Mouse (Mus musculus) gastrocnemius, postnatal 36 days (tissue): ENCODE measurements around the gene Doc2b. TPM values are rescaled to one million over a fixed set of nuclear protein-coding genes. Genes with fewer than 3 reads are reported as not detected.

Experiments
- DNase-seq, 2 experiments: peaks; one replicate each; pipeline ENCODE4 v3.0.0; 2022
- intact Hi-C: fragments of 180-260 bp; cut with DNase I; formaldehyde crosslinking; loops from one replicate; pipeline ENCODE4 v1.15.1; 2025
- long read RNA-seq, 2 experiments: library from polyadenylated mRNA; stranded (forward); transcript quantifications; one replicate each; pipeline ENCODE4 v2.0.0; 2021
- total RNA-seq, 2 experiments: library from RNA; stranded (reverse); gene quantifications; 2 replicates each; pipeline ENCODE4 v1.2.3; 2021

Gene Doc2b
- total RNA-seq: 1 to 10 TPM in 1 of 2 experiments, under 1 TPM in 1; 0.84 to 1.1 TPM
- long read RNA-seq, experiment 1, partial matches to known transcripts: 0 of 3 reads
- long read RNA-seq, experiment 1, other reads (novel, unspliced or antisense): 3 of 3 reads
- long read RNA-seq, experiment 2, partial matches to known transcripts: 0 of 1 reads
- long read RNA-seq, experiment 2, other reads (novel, unspliced or antisense): 1 of 1 reads

DNA sequence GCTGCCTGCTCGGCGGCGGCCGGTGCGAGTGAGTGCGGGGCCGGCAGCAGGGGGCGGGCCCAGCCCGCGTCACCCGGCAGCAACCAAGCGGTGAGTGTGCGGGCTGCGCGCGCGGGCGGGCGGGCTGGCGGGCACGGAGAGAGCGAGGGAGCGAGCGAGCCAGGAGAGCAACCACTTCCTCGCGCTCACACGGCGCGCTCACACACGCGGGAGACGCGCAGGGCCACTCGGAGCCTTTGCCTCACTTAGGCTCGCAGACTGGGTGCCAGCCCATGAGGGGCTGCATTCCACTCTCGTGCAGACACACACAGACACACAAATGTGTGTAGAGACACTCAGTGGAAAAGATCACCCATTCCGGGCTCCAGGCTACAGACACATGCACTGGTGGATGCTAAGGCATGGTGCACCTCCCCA lies at the start of gene Doc2b:
Gene Doc2b, minus strand, starts transcription at position 21 of the 417 bp plus-strand sequence.
- no peak for DNase-seq
- intact Hi-C loops: no loop called here

DNA sequence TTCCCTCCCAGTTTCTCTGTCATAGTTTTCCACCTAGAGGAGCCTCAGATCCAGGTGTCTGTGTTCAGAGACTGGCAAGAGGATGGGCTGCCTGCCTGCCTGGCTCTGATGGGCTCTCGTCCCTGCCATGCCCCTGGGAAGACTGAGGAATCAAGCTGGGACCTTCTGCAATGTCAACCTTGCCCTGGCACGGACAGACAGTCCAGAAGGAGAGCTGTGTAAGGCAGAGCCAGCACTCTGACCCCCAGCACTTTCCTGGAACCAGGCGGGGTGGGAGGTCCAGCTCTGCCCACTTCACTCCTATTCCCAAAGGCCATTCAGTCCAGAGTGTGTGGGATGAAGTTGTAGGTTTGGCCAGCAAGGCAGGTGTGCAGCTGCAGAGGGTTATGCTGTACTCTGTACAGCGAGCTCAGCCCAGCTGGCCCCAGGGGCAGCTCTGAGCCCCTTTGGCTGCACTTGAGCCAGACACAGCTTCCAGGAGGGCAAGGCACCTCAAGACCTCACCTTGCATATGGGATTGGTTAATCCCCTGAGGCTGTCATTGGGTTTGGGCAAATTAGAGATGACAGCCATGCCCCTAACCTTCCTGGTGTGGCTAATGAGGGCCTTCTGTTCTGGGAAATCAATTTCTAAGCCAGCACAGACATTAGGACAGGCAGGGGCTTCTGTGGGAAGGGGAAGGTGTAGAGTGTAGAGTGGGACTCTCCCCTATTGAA lies 47.2 kb upstream of the Doc2b start:
- no peak for DNase-seq
- intact Hi-C loops: no loop called here

GRCm38 (mm10) chr11:75841503-75841902 lies 45.7 kb upstream of the Doc2b start:
- no peak for DNase-seq
- intact Hi-C loops: no loop called here

DNA sequence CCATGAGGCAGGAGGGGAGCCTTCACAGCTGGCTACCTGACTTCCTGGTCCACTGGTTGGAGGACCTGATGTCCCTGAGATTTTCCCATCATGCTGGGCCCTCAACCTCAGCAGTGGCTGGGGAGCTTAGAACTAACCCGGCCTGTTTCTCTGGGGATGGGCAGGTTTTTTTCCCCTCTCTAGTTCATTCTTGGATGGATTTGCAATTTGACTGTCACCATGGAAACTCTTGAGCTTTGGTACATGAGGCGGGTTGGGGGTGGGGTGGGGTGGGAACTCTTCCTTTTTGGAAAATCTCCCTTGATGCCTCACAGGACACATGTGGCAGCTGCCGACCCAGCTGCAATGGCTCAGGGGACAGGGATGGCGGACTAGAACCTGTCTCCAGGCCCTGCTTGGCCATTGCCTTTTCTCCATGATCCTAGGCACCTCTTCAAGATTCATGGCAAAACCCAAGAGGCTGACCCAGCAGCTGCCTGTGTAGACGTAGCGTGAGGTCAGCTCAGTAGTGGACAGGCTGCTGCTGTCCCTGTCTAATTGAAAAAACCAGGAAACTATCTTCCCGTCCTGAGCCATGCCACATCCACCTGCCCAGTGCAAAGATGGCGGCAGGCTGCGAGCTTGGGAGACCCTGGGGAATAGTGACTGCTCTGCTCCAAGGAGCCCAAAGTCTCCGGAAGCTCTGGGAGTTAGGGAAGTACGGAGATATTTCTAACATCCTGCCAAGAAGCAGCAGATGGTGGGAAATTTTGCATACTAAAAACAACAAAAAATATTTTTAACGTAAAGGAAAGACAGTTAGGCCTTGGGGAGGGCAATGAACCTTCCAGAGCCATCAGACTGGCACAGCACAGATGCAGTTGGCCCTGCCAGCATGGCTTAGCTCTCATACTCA lies 43.9 kb upstream of the Doc2b start:
- no peak for DNase-seq
- intact Hi-C loops: no loop called here

GRCm38 (mm10) chr11:75838861-75839426 lies 43.1 kb upstream of the Doc2b start:
- DNase-seq: no peak
- intact Hi-C loops: no loop called here

DNA sequence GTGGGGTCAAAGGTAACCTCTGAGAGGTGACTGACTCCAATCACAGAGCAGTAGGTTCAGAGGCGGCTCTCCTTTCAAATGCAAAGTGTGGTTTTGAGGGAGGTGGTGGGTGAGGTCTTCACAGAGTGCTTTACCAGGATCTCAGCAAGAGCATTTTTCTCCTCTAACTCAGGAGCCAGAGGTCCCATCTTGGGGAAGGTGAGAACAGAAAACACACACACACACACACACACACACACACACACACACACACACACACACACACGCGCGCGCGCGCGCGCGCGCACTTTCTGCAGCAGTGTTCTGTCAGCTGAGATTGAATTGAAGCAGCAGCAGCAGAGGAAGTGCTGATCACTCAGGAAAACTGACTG lies 40.4 kb upstream of the Doc2b start:
- intact Hi-C loops: no loop called here
- no peak for DNase-seq

DNA sequence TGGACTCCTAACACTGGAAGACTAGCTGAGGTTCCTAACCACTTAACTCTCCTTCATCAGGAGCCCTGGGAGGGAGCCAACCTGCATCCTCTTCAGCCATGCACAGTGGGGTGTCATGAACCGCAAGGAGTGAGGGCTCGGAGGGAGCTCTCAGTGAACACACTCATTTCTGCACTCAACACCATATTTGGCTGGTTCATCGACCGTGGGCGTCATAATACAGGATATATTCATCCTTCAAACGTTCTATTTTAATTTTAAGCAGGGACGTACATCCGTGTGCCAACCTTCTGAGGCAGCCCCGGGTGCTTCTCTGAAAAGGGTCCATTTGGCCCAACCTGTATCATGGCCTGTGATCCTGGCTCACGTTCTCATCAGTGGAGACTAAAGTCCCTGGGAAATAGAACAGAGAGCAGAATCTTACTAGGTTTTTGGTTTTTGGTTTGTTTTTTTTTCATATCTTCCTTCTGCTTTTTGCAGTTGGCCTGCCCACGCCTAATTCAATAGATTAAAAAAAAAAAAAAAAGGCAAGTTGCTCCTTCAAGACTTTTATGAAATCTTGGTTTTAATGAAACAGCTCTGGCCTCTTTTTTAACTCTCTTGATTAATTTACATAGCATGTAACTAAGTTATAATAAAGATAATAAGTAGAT lies 39.9 kb upstream of the Doc2b start:
- intact Hi-C loops: no loop called here
- DNase-seq: no peak

DNA sequence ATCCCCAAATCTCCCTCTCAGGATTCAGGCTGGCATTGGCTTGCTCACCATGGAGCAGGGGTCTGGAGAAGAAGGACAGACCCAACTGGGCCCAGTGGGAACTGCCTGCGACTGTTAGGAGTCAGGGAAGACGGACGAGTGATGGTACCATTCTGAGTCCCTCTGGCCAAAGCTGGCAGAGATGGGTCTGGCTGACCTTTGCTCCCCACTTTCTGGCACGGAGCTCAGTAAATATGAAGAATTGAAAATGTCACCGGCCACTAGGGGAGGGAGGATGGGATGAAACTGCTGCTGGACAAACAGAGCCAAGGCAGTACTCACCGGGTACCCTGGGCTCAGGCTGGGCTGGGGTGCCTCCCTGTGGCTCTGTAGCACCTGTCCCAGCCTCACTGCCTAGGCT lies 37.2 kb upstream of the Doc2b start:
- intact Hi-C loops: no loop called here

DNA sequence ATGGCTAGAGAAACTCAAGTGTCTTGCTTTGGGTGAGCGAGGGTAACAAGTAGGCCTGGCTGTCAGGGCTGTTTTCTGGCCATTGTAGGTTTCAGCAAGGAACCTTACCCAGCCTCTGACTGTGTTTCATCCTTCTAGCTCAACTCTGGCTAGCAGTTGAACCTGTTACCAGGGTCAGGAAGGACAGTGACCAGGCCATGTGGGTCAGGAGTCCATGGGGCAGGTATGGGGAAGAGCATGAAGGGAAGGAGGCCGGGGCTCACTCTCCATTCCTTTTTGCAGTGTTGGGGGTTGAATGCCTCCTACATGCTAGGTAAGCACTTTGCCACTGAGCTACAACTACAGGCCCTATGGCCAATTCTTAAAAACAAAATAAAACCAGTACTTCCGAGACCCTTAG lies 34.5 kb upstream of the Doc2b start:
- intact Hi-C loops: no loop called here
- DNase-seq: no peak

More for the DNA sequence above, 37.2 kb upstream of the Doc2b start:
- DNase-seq: no peak

GRCm38 (mm10) chr11:75827414-75827813 lies 31.6 kb upstream of the Doc2b start:
- intact Hi-C loops: no loop called here
- DNase-seq: no peak

GRCm38 (mm10) chr11:75823506-75823905 lies 27.7 kb upstream of the Doc2b start:
- DNase-seq: no peak
- intact Hi-C loops: no loop called here

DNA sequence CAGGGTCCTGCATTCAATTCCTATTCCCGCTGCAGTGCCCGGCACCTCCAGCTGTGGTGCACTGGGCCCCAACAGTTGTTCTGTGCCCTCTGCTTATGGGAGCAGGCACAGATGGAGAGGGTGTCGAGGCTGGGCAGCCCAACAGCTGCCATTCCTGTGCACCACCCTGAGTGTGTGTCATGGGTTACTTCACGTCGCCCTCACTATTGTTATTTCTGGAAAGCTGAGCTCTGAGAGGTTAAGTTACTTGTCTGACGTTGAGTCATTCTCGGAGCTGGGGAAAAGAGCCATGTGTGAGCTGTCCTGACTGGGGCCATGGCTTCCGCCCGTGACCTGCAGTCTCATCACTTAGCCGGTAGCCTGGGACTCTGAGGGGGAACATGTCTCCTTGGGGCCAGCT lies 17.2 kb upstream of the Doc2b start:
- no peak for DNase-seq
- intact Hi-C loops: no loop called here

GRCm38 (mm10) chr11:75811900-75812299 lies 16.1 kb upstream of the Doc2b start:
- DNase-seq: peak; percentile 68 to 76
- intact Hi-C loops: no loop called here

DNA sequence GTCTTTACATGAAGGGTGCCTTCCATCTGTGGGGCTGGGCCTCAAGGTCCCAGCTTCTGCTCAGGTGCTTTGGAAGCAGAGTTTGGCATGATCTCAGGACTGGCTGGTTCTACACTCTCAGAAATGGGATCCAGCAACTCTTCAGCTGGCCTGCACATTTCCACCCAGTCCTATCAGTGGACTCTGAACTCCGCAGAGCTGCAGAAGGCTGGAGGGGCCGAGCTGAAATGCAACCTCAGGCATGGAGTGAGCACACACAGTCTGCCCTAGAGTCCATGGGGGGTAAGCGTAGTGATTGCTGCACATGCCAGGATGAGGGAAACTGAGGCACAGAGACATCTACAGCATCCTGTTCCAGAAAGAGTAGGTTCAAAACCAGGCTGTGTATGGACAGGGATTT lies 14.7 kb upstream of the Doc2b start:
- no peak for DNase-seq
- intact Hi-C loops: no loop called here

DNA sequence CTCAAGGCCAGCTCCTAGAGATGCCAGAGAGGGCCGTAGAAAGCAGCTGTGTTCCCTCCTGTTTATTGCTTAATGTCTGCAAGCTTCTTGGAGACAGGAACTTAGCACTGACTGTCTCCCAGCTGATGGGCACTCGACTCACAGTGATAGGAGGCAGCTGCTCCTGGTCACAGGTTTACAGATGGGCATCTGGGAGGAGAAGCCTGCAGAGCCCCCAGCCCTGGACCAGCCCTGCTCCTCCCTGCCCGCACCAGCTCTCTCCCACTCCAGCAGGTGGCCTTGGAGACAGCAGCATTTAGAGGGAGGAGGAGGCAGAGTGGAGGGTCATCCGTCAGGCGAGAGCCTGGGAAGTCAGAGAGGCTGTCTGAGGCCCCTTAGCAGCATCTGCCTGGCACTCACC lies 11.6 kb upstream of the Doc2b start:
- intact Hi-C loops: no loop called here
- DNase-seq: no peak

DNA sequence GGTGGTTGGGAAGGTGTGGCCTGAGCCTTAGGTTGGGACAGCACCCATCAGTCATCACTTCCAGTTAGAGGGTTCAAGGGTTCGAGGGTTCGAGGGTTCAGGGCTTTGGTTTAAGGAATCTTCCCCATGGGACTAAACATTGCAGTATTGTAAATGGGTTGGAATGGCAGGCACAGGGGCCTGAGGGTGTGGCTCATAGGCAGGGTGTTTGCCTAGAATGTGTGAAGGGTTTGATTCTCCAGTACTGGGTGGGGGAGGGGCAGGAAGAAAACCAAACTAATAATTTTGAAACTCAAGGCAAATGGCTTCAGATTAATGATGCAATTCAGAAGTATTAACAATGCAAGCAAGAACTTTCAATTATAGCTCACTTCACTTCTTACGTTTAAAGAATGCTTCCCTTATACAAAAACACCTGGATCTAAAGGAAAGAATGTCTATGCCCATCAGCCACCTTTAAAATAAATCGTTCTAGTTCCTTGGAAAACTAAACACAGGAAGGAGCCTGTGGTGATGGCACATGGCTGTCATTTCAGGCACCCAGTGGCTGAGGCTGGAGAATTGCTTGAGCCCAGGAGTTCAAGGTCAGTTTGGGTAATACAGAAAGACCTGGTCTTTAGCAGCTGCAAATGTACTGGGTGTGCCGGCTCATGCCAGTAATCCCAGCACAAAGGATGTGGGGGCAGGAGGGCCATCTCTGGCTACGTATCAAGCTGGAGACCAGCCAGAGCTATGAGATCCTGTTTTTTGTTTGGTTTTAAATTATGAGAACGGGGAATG lies 6.1 kb upstream of the Doc2b start:
- no peak for DNase-seq
- intact Hi-C loops: no loop called here

GRCm38 (mm10) chr11:75801369-75801768 lies 5.5 kb upstream of the Doc2b start:
- intact Hi-C loops: no loop called here
- DNase-seq: no peak

DNA sequence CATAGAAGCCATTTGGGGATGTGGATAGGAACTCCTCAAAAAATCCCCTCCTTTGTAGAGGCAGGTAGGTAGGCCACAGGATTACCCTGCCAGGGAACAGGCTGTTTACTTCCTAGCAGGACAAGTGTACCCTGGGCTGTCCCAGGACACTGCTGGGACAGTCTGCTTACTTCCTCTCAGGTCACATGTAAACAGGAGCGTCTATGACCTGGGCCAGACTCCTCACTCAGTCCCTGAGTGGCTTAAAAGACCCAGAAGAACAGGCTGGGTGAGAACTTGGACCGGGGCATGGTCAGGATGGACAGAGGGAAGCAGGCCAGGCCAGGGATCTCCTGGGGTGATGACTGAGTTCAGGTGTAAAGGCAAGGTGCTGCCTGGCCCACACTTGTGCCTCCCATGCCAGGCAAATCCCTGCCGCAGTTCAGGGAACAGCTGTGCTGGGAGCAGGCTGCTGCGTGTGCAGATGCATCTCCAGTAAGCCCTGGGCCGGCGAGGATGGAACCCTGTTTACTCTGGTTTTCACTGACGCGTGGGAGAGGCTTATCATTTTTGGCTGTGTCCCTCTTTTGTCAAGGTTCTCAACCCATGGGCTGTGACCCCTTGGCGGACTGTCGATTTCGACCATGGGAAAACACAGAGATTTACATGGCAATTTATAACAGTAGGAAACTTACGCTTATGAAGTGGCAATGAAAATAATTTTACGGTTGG lies 842 bp upstream of the Doc2b start:
- no peak for DNase-seq
- intact Hi-C loops: no loop called here

DNA sequence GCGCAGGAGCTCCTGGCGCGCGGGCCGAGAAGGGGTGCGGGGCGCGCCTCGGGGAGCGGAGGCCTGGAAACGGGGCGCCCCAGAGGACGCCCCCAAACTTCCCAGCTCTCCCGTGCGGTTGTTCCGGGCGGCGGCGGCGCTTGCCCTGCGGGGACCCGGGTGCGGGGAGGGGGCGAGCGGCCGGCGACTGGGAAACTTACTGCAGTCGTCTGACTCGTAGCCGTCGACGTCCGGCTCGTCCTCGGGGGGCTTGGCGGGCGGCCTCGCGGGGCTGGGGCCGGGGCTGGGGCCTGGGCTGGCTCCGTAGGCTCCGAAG lies 570 bp downstream of the Doc2b start:
- no peak for DNase-seq
- intact Hi-C loops: no loop called here
